ENCODE assay signal across 23 mouse cellular contexts in the genomic region with DNA sequence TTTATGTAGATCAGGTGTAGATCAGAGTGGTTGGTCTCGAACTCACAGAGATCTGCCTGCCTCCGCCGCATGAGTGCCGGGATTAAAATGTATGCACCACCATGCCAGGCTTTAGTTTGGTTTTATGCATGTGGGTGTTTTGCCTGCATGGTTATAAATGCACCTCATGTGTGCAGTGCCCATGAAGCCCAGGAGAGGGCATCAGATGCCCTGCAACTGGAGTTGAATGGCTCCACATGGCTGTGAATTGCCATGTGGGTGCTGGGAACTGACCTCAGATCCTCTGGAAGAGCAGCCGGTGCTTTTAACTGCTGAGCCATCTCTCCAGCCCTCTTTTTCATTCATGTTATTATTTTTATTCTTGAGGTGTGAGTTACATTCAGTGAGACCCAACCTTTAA. TPM values are rescaled to one million over a fixed set of nuclear protein-coding genes. Genes with fewer than 3 reads are reported as not detected.
DNase-seq lines count a peak whose midpoint lies in the region; ATAC-seq and TF ChIP-seq lines count a peak whose summit lies in the region.
"Had no signal": no experiment of that assay in that cellular context is flagged by ENCODE, and none has a peak within 500 bp of the region (broad histone marks: within the 10 kb centered on the region; RNA-seq: fewer than 3 reads in every experiment).

No protein-coding gene starts in this region.

- intact Hi-C loops in gastrocnemius, postnatal 36 days (cut with DNase I) = no loop called here

- H3K4me3 ChIP-seq in liver, embryonic 14.5 days (ENCODE audit: insufficient read depth in 1 of 2, low read depth in 2 of 2, low read length in 2 of 2) = no peak overlapping the region
- H3K4me3 ChIP-seq in liver, embryonic 11.5 days (ENCODE audit: low read depth, low read length) = no peak overlapping the region
- H3K4me3 ChIP-seq: embryonic facial prominence, embryonic 15.5 days; forebrain, embryonic 15.5 days; hindbrain, embryonic 12.5 days; liver, embryonic 15.5 days; megakaryocyte, embryonic 14.5 days; midbrain, embryonic 13.5 days; neural tube, embryonic 12.5 days had no signal

- no peaks in the 10 kb centered on the region for H3K27me3 ChIP-seq in liver, embryonic 14.5 days (ENCODE audit: control insufficient read depth, insufficient read depth, low read length)
- no peaks in the 10 kb centered on the region for H3K27me3 ChIP-seq in liver, embryonic 11.5 days (replicated peaks; ENCODE audit: control insufficient read depth, insufficient read depth, low read length)
- H3K27me3 ChIP-seq: embryonic facial prominence, embryonic 15.5 days; forebrain, embryonic 15.5 days; hindbrain, embryonic 12.5 days; liver, embryonic 15.5 days; megakaryocyte, embryonic 14.5 days; midbrain, embryonic 13.5 days; neural tube, embryonic 12.5 days had no signal

- H3K9ac ChIP-seq in liver, embryonic 14.5 days (replicated peaks) = no peak overlapping the region
- no peak overlapping the region for H3K9ac ChIP-seq in liver, embryonic 11.5 days (ENCODE audit: low read depth, low read length)
- H3K9ac ChIP-seq: embryonic facial prominence, embryonic 15.5 days; forebrain, embryonic 15.5 days; hindbrain, embryonic 12.5 days; liver, embryonic 15.5 days; midbrain, embryonic 13.5 days; neural tube, embryonic 12.5 days had no signal

- TF ChIP-seq CTCF in liver, embryonic 14.5 days (IDR thresholded peaks at IDR 0.05; ENCODE audit: low read depth) = peak; percentile 44

- no peak overlapping the region for H3K4me2 ChIP-seq in liver, embryonic 14.5 days (ENCODE audit: low read depth)
- no peak overlapping the region for H3K4me2 ChIP-seq in liver, embryonic 11.5 days
- H3K4me2 ChIP-seq: embryonic facial prominence, embryonic 15.5 days; forebrain, embryonic 15.5 days; hindbrain, embryonic 12.5 days; liver, embryonic 15.5 days; midbrain, embryonic 13.5 days; neural tube, embryonic 12.5 days had no signal

- no peaks in the 10 kb centered on the region for H3K9me3 ChIP-seq in liver, embryonic 14.5 days (ENCODE audit: control insufficient read depth, low read length)
- no peaks in the 10 kb centered on the region for H3K9me3 ChIP-seq in liver, embryonic 11.5 days (ENCODE audit: control insufficient read depth, low read length)
- H3K9me3 ChIP-seq: embryonic facial prominence, embryonic 15.5 days; forebrain, embryonic 15.5 days; hindbrain, embryonic 12.5 days; liver, embryonic 15.5 days; megakaryocyte, embryonic 14.5 days; midbrain, embryonic 13.5 days; neural tube, embryonic 12.5 days had no signal

- no peak for DNase-seq in liver, embryonic 14.5 days (ENCODE audit: low read depth in 3 of 3, low spot score in 3 of 3)
- no peak for DNase-seq in liver, embryonic 11.5 days (ENCODE audit: low spot score)
- DNase-seq in 416B (ENCODE audit: low read depth) = peak; percentile 27
- peak; percentile 61 for DNase-seq in ES-CJ7 (ENCODE audit: low read depth, low spot score)
- DNase-seq in gastrocnemius, adult 18-20 months (ENCODE audit: low spot score) = no peak
- DNase-seq in gastrocnemius, postnatal 36 days = no peak
- DNase-seq: adrenal gland, postnatal 25 days; cerebellum, adult 9-10 months; gastrocnemius, postnatal 25 days; kidney, adult 2 months; kidney, postnatal 10 days; lung, postnatal 10 days; right cerebral cortex, postnatal 25 days; spleen, adult 18-20 months had no signal

- no peak overlapping the region for H3K27ac ChIP-seq in liver, embryonic 14.5 days
- H3K27ac ChIP-seq in liver, embryonic 11.5 days (ENCODE audit: low read depth, low read length) = no peak overlapping the region
- H3K27ac ChIP-seq: embryonic facial prominence, embryonic 15.5 days; forebrain, embryonic 15.5 days; hindbrain, embryonic 12.5 days; liver, embryonic 15.5 days; midbrain, embryonic 13.5 days; neural tube, embryonic 12.5 days had no signal

- WGBS in liver, embryonic 14.5 days (ENCODE audit: insufficient replicate concordance) = 87% methylated on average over 5 of the region's 5 CpGs
- WGBS in liver, embryonic 11.5 days = 96% methylated on average over 5 of the region's 5 CpGs

- peaks cover 27% of the 10 kb centered on the region for H3K36me3 ChIP-seq in liver, embryonic 14.5 days (replicated peaks; ENCODE audit: control insufficient read depth, insufficient read depth, low read depth)
- peaks cover 54% of the 10 kb centered on the region for H3K36me3 ChIP-seq in liver, embryonic 11.5 days (ENCODE audit: control insufficient read depth, insufficient read depth, low read length)

- no peak for ATAC-seq in liver, embryonic 14.5 days (ENCODE audit: insufficient read depth)
- no peak for ATAC-seq in liver, embryonic 11.5 days (replicated peaks; ENCODE audit: low FRiP score)
- ATAC-seq in megakaryocyte progenitor cell, adult 5-6 weeks (replicated peaks; ENCODE audit: poor library complexity) = peak; percentile 54; the same call in 1 of the 2 replicates
- ATAC-seq: forebrain, embryonic 15.5 days; midbrain, embryonic 13.5 days had no signal

- H3K4me1 ChIP-seq in liver, embryonic 14.5 days (replicated peaks; ENCODE audit: control insufficient read depth in 2 of 2, insufficient read depth in 2 of 2, low read length in 1 of 2) = no peaks in the 10 kb centered on the region
- H3K4me1 ChIP-seq in liver, embryonic 11.5 days (replicated peaks; ENCODE audit: control insufficient read depth, insufficient read depth, low read length) = no peaks in the 10 kb centered on the region
- H3K4me1 ChIP-seq: embryonic facial prominence, embryonic 15.5 days; forebrain, embryonic 15.5 days; liver, embryonic 15.5 days; megakaryocyte, embryonic 14.5 days; midbrain, embryonic 13.5 days; neural tube, embryonic 12.5 days had no signal

- TF ChIP-seq EP300 in liver, embryonic 14.5 days (IDR thresholded peaks at IDR 0.05; ENCODE audit: low read depth) = no peak

RNA-seq across cellular contexts. Expression of gene Pdcd5, which starts 21.3 kb away (rescaled TPM):
- 30.5 and 85.7 TPM in 2 replicates for polyA plus RNA-seq in liver, embryonic 14.5 days (2012; rRNA removed)
- 151 and 161 TPM in 2 replicates for polyA plus RNA-seq in liver, embryonic 14.5 days (2014; fragmentation: Nextera tagmentation; extraction: Ambion mirVana)
- polyA plus RNA-seq in liver, embryonic 11.5 days (2014; fragmentation: Nextera tagmentation; extraction: Ambion mirVana) = 284 and 301 TPM in 2 replicates
- 133 and 147 TPM in 2 replicates for total RNA-seq in megakaryocyte progenitor cell, adult 5-6 weeks (2015)
- 68.4 and 77.5 TPM in 2 replicates for total RNA-seq in megakaryocyte progenitor cell, adult 5-6 weeks (2017)
- total RNA-seq in gastrocnemius, adult 18-20 months (2021) = 100 to 1,000 TPM; 148 to 149 TPM
- 100 to 1,000 TPM; 102 to 126 TPM for total RNA-seq in gastrocnemius, postnatal 36 days (2021)

RNA-seq across cellular contexts. Expression of gene Ankrd27, which starts 40.0 kb away (rescaled TPM):
- 11.6 and 13.5 TPM in 2 replicates for polyA plus RNA-seq in liver, embryonic 14.5 days (2012; rRNA removed)
- 20.9 and 22.8 TPM in 2 replicates for polyA plus RNA-seq in liver, embryonic 14.5 days (2014; fragmentation: Nextera tagmentation; extraction: Ambion mirVana)
- 63.1 and 71.3 TPM in 2 replicates for polyA plus RNA-seq in liver, embryonic 11.5 days (2014; fragmentation: Nextera tagmentation; extraction: Ambion mirVana)
- 37.5 and 44.2 TPM in 2 replicates for total RNA-seq in megakaryocyte progenitor cell, adult 5-6 weeks (2015)
- 55.8 and 57.1 TPM in 2 replicates for total RNA-seq in megakaryocyte progenitor cell, adult 5-6 weeks (2017)
- total RNA-seq in gastrocnemius, adult 18-20 months (2021) = 10 to 100 TPM; 12.3 to 15.5 TPM
- total RNA-seq in gastrocnemius, postnatal 36 days (2021) = 10 to 100 TPM in 1 of 2 experiments, 1 to 10 TPM in 1; 7.4 to 10.6 TPM

RNA-seq across cellular contexts. Expression of gene Rgs9bp, which starts 40.7 kb away (rescaled TPM):
- 0.08 and 0.11 TPM in 2 replicates for polyA plus RNA-seq in liver, embryonic 14.5 days (2012; rRNA removed)
- polyA plus RNA-seq in liver, embryonic 14.5 days (2014; fragmentation: Nextera tagmentation; extraction: Ambion mirVana) = 0.03 and 0.05 TPM in 2 replicates
- polyA plus RNA-seq in liver, embryonic 11.5 days (2014; fragmentation: Nextera tagmentation; extraction: Ambion mirVana) = 0.22 and 0.40 TPM in 2 replicates
- total RNA-seq in megakaryocyte progenitor cell, adult 5-6 weeks (2015) = 0.93 and 1.2 TPM in 2 replicates
- 0.92 and 1.0 TPM in 2 replicates for total RNA-seq in megakaryocyte progenitor cell, adult 5-6 weeks (2017)
- under 1 TPM in 1 of 2 experiments, not detected in 1; 0.11 TPM for total RNA-seq in gastrocnemius, adult 18-20 months (2021)
- under 1 TPM in 1 of 2 experiments, not detected in 1; 0.05 TPM for total RNA-seq in gastrocnemius, postnatal 36 days (2021)
- total RNA-seq: heart, adult 8-10 months had no signal

Comparison
In these comparisons a context has a peak if more than half of its experiments do, and no peak if none do; other contexts are left out.
1. DNase-seq: peak in 416B (single experiment) and ES-CJ7 (single experiment); none in liver, embryonic 14.5 days (0 of 3), liver, embryonic 11.5 days (single experiment), gastrocnemius, adult 18-20 months (single experiment) and gastrocnemius, postnatal 36 days (0 of 2).